ENCODE assay signal across 13 mouse cellular contexts in the genomic region with DNA sequence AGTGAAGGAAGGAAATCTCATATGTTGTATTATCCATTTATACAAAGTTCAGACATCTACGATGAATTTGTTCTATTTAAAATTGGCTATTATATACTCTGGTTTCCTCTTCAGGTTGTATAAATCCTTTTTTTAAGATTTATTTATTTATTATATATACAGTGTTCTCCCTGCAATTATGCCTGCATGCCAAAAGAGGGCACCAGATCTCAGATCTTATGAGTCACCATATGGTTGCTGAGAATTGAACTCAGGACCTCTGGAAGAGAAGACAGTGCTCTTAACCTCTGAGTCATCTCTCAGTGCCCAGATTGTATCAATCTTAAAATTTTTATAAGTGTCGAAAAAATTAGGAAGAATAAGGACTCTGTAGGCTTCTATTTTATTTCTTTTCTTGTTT. TPM values are rescaled to one million over a fixed set of nuclear protein-coding genes. Genes with fewer than 3 reads are reported as not detected.
A peak's percentile ranks its signal among the peaks of the same experiment; 100 is the strongest.
DNase-seq lines count a peak whose midpoint lies in the region; ATAC-seq and TF ChIP-seq lines count a peak whose summit lies in the region.
"Had no signal": no experiment of that assay in that cellular context is flagged by ENCODE, and none has a peak within 500 bp of the region (broad histone marks: within the 10 kb centered on the region; RNA-seq: fewer than 3 reads in every experiment).

No protein-coding gene starts in this region.

- DNase-seq in heart, adult 2 months = no peak
- no peak for DNase-seq in heart, adult 11 months
- DNase-seq in midbrain, embryonic 14.5 days = peak; percentile 8
- peak; percentile 54 for DNase-seq in MEL (ENCODE audit: low read depth, low spot score)
- DNase-seq in splenic B cell, adult 2 months (ENCODE audit: low read depth, low spot score) = peak; percentile 51
- no peak for DNase-seq in neural tube, embryonic 10.5 days (ENCODE audit: extremely low spot score, low spot score)
- DNase-seq: left cerebral cortex, postnatal 4 days; right cerebral cortex, adult 18-20 months had no signal

- H3K9me3 ChIP-seq in midbrain, embryonic 14.5 days (ENCODE audit: control insufficient read depth, low read length) = no peaks in the 10 kb centered on the region
- no peaks in the 10 kb centered on the region for H3K9me3 ChIP-seq in midbrain, embryonic 13.5 days
- no peaks in the 10 kb centered on the region for H3K9me3 ChIP-seq in MEL (replicated peaks; ENCODE audit: insufficient read depth, low read length)
- H3K9me3 ChIP-seq: embryonic facial prominence, embryonic 10.5 days had no signal

- no peak for TF ChIP-seq POLR2A in heart, adult 2 months (IDR thresholded peaks at IDR 0.05; ENCODE audit: insufficient read depth, low read depth, low read length)
- no peak for TF ChIP-seq POLR2A in MEL (IDR thresholded peaks at IDR 0.05; ENCODE audit: control insufficient read depth in 1 of 2, insufficient read depth in 1 of 2, low read depth in 1 of 2, low read length in 2 of 2, poor library complexity in 1 of 2)

- no peaks in the 10 kb centered on the region for H3K36me3 ChIP-seq in heart, adult 2 months (ENCODE audit: control insufficient read depth, insufficient read depth, low read length)
- H3K36me3 ChIP-seq in midbrain, embryonic 14.5 days (ENCODE audit: control insufficient read depth, insufficient read depth, low read length) = peaks cover 10% of the 10 kb centered on the region; the same call in 1 of the 2 replicates
- peaks cover 16% of the 10 kb centered on the region for H3K36me3 ChIP-seq in midbrain, embryonic 13.5 days
- H3K36me3 ChIP-seq in MEL (ENCODE audit: control insufficient read depth in 1 of 2, insufficient read depth in 2 of 2, low read length in 2 of 2) = peaks cover 0 to 2% of the 10 kb centered on the region in 2 experiments; a peak in 2 of 4 replicates
- H3K36me3 ChIP-seq in splenic B cell, adult 2 months (ENCODE audit: control insufficient read depth, insufficient read depth, low read length, poor library complexity, severe bottlenecking) = no peaks in the 10 kb centered on the region

- TF ChIP-seq CTCF in heart, adult 2 months (IDR thresholded peaks at IDR 0.05) = peak; percentile 66
- peak; percentile 9 to 40 (median 23); a peak in 3 of 6 replicates for TF ChIP-seq CTCF in MEL (IDR thresholded peaks at IDR 0.05 in 2 of 3, conservative IDR thresholded peaks at IDR 0.05 in 1 of 3; ENCODE audit: control insufficient read depth in 1 of 3, insufficient read depth in 1 of 3, low read depth in 2 of 3, low read length in 3 of 3, poor library complexity in 1 of 3, severe bottlenecking in 1 of 3)

- H3K4me1 ChIP-seq in heart, adult 2 months (ENCODE audit: control insufficient read depth, insufficient read depth, low read length) = no peaks in the 10 kb centered on the region
- H3K4me1 ChIP-seq in midbrain, embryonic 14.5 days (ENCODE audit: control insufficient read depth, insufficient read depth, low read length) = no peaks in the 10 kb centered on the region
- H3K4me1 ChIP-seq in midbrain, embryonic 13.5 days (replicated peaks) = no peaks in the 10 kb centered on the region
- no peaks in the 10 kb centered on the region for H3K4me1 ChIP-seq in MEL (ENCODE audit: control insufficient read depth in 1 of 2, insufficient read depth in 2 of 2, low read length in 2 of 2)
- H3K4me1 ChIP-seq: embryonic facial prominence, embryonic 10.5 days had no signal

- H3K27ac ChIP-seq in heart, adult 2 months = no peak overlapping the region
- no peak overlapping the region for H3K27ac ChIP-seq in midbrain, embryonic 14.5 days (replicated peaks; ENCODE audit: low read depth, low read length)
- H3K27ac ChIP-seq in midbrain, embryonic 13.5 days = no peak overlapping the region
- no peak overlapping the region for H3K27ac ChIP-seq in MEL (ENCODE audit: control insufficient read depth, low read depth, low read length)
- H3K27ac ChIP-seq: embryonic facial prominence, embryonic 10.5 days had no signal

- 96% methylated on average over 2 of the region's 2 CpGs for WGBS in heart, adult 2 months
- WGBS in midbrain, embryonic 14.5 days = over 99% methylated on average over 2 of the region's 2 CpGs
- 93% methylated on average over 2 of the region's 2 CpGs for WGBS in midbrain, embryonic 13.5 days

- TF ChIP-seq EP300 in heart, adult 2 months (IDR thresholded peaks at IDR 0.05; ENCODE audit: insufficient read depth, low read depth, low read length) = no peak
- TF ChIP-seq EP300 in MEL (IDR thresholded peaks at IDR 0.05; ENCODE audit: low read depth in 1 of 2, low read length in 2 of 2) = no peak

- no peaks in the 10 kb centered on the region for H3K27me3 ChIP-seq in heart, adult 2 months (ENCODE audit: control insufficient read depth, insufficient read depth, low read length)
- no peaks in the 10 kb centered on the region for H3K27me3 ChIP-seq in midbrain, embryonic 14.5 days (ENCODE audit: control insufficient read depth, insufficient read depth, low read length)
- no peaks in the 10 kb centered on the region for H3K27me3 ChIP-seq in midbrain, embryonic 13.5 days
- no peaks in the 10 kb centered on the region for H3K27me3 ChIP-seq in MEL (ENCODE audit: control insufficient read depth in 1 of 2, insufficient read depth in 2 of 2, low read length in 2 of 2)
- no peaks in the 10 kb centered on the region for H3K27me3 ChIP-seq in splenic B cell, adult 2 months (ENCODE audit: control insufficient read depth, insufficient read depth, low read length, poor library complexity, severe bottlenecking)

- no peaks in the 10 kb centered on the region for H3K79me2 ChIP-seq in heart, adult 2 months (replicated peaks; ENCODE audit: control insufficient read depth, insufficient read depth, low read length)
- no peaks in the 10 kb centered on the region for H3K79me2 ChIP-seq in MEL (ENCODE audit: control insufficient read depth, insufficient read depth, low read length, poor library complexity)

- no peak overlapping the region for H3K9ac ChIP-seq in heart, adult 2 months (ENCODE audit: low read depth, low read length)
- H3K9ac ChIP-seq in midbrain, embryonic 14.5 days (replicated peaks; ENCODE audit: low read length) = no peak overlapping the region
- no peak overlapping the region for H3K9ac ChIP-seq in midbrain, embryonic 13.5 days (replicated peaks)
- H3K9ac ChIP-seq in MEL (ENCODE audit: control insufficient read depth, low read depth, low read length, poor library complexity, severe bottlenecking) = no peak overlapping the region

- no peak overlapping the region for H3K4me2 ChIP-seq in midbrain, embryonic 14.5 days (ENCODE audit: low read length)
- H3K4me2 ChIP-seq in midbrain, embryonic 13.5 days (replicated peaks) = no peak overlapping the region

- no peak overlapping the region for H3K4me3 ChIP-seq in heart, adult 2 months
- no peak overlapping the region for H3K4me3 ChIP-seq in midbrain, embryonic 14.5 days (replicated peaks; ENCODE audit: low read depth, low read length)
- H3K4me3 ChIP-seq in midbrain, embryonic 13.5 days (replicated peaks) = no peak overlapping the region
- no peak overlapping the region for H3K4me3 ChIP-seq in MEL (ENCODE audit: control insufficient read depth in 1 of 2, insufficient read depth in 1 of 2, low read depth in 2 of 2, low read length in 2 of 2)
- H3K4me3 ChIP-seq: embryonic facial prominence, embryonic 10.5 days had no signal

- ATAC-seq in midbrain, embryonic 14.5 days (ENCODE audit: low FRiP score, low TSS enrichment) = no peak
- ATAC-seq in midbrain, embryonic 13.5 days = no peak

- intact Hi-C loops in heart, adult 2 months (cut with DNase I) = loop anchor here (5.0 kb wide), 1 partner anchor 249 kb away; the partner anchor contains the start of gene Nat8f4

- peak; percentile 21 for TF ChIP-seq RAD21 in MEL (IDR thresholded peaks at IDR 0.05; ENCODE audit: low read depth, low read length)

TF ChIP-seq in MEL, 35 proteins besides CTCF, POLR2A, EP300 and RAD21:
- TF ChIP-seq SMC3 (IDR thresholded peaks at IDR 0.05; ENCODE audit: low read depth, low read length) (0 out of 2 replicates have a peak, but pooled peaks have one; percentile 8), HCFC1 (IDR thresholded peaks at IDR 0.05; ENCODE audit: low read depth, low read length) (no peak)

RNA-seq across cellular contexts. Expression of gene Nat8f7, which starts 59.8 kb away (rescaled TPM):
- under 1 TPM in 1 of 2 experiments, not detected in 1; 0.13 TPM for total RNA-seq in heart, adult 2 months (2021)
- 0.47 and 0.62 TPM in 2 replicates for polyA plus RNA-seq in heart, adult 2 months (2012; rRNA removed)
- not detected in 2 replicates for polyA plus RNA-seq in midbrain, embryonic 14.5 days (2014; fragmentation: Nextera tagmentation; extraction: Ambion mirVana)
- polyA plus RNA-seq in midbrain, embryonic 13.5 days (2015; fragmentation: Nextera tagmentation; extraction: Ambion mirVana) = not detected in 2 replicates
- total RNA-seq in MEL (2012; rRNA removed) = not detected in 2 replicates
- polyA plus RNA-seq in MEL (2012; ENCODE audit: insufficient read depth in 1 of 2, insufficient read length in 2 of 2, low read depth in 1 of 2, low replicate concordance in 2 of 2, missing spikeins in 1 of 2) = not detected
- total RNA-seq: hematopoietic stem cell, adult 5-6 weeks had no signal
- polyA plus RNA-seq: embryonic facial prominence, embryonic 10.5 days; forebrain, embryonic 11.5 days; kidney, embryonic 16.5 days had no signal

Comparison
In these comparisons a context has a peak if more than half of its experiments do, and no peak if none do; other contexts are left out.
1. DNase-seq: peak in midbrain, embryonic 14.5 days (single experiment), MEL (single experiment) and splenic B cell, adult 2 months (single experiment); none in heart, adult 2 months (0 of 2), heart, adult 11 months (single experiment) and neural tube, embryonic 10.5 days (single experiment).